In genomic region chr16:11384361-11384760, GRCm38 (mm10) we compare ENCODE assay signal across 10 mouse cellular contexts.
DNase-seq lines count a peak whose midpoint lies in the region; TF ChIP-seq lines count a peak whose summit lies in the region.
"Had no signal": no experiment of that assay in that cellular context is flagged by ENCODE, and none has a peak within 500 bp of the region (broad histone marks: within the 10 kb centered on the region; RNA-seq: fewer than 3 reads in every experiment).

No protein-coding gene starts in this region.

- no peaks in the 10 kb centered on the region for H3K27me3 ChIP-seq in spleen, adult 2 months (ENCODE audit: control insufficient read depth, insufficient read depth, low read length)

- TF ChIP-seq POLR2A in spleen, adult 2 months (IDR thresholded peaks at IDR 0.05; ENCODE audit: low read depth, low read length): no peak

- H3K36me3 ChIP-seq in spleen, adult 2 months (ENCODE audit: control insufficient read depth, insufficient read depth, low read length): no peaks in the 10 kb centered on the region

- no peak overlapping the region for H3K4me3 ChIP-seq in left cerebral cortex, adult 2 months
- no peak overlapping the region for H3K4me3 ChIP-seq in spleen, adult 2 months (ENCODE audit: extremely low read depth, insufficient read depth, insufficient read length)
- H3K4me3 ChIP-seq: gastrocnemius, adult 2 months; myocyte had no signal

- peaks cover 31% of the 10 kb centered on the region; the same call in 1 of the 2 replicates for H3K4me1 ChIP-seq in spleen, adult 2 months (ENCODE audit: control insufficient read depth, insufficient read depth, insufficient read length)

- WGBS in spleen, adult 2 months: 67% methylated on average over 5 of the region's 5 CpGs

- intact Hi-C loops in left cerebral cortex, postnatal 14 days (cut with DNase I): no loop called here
- intact Hi-C loops in left cerebral cortex, adult 2 months (cut with DNase I): no loop called here

- TF ChIP-seq CTCF in left cerebral cortex, adult 2 months (IDR thresholded peaks at IDR 0.05): no peak
- TF ChIP-seq CTCF in spleen, adult 2 months (IDR thresholded peaks at IDR 0.05; ENCODE audit: extremely low read depth, insufficient read depth, insufficient read length, insufficient replicate concordance): no peak

- H3K27ac ChIP-seq in left cerebral cortex, adult 2 months: no peak overlapping the region
- peak overlapping the region; percentile 78; the same call in 1 of the 2 replicates for H3K27ac ChIP-seq in spleen, adult 2 months (ENCODE audit: insufficient read depth, low read length)

- peak; percentile 34 for DNase-seq in adrenal gland, adult 2 months
- DNase-seq in adrenal gland, adult 8-10 months: no peak
- DNase-seq in left cerebral cortex, postnatal 14 days (ENCODE audit: low spot score in 2 of 2): peak; percentile 38 to 53
- DNase-seq in left cerebral cortex, adult 2 months (ENCODE audit: extremely low spot score in 1 of 2, low spot score in 2 of 2): no peak
- DNase-seq in spleen, adult 2 months (ENCODE audit: low read depth in 1 of 2, low spot score in 2 of 2): no peak
- DNase-seq in spleen, postnatal 4 days (ENCODE audit: low spot score in 2 of 2): no peak
- DNase-seq in testis, postnatal 14 days (ENCODE audit: low spot score): peak; percentile 47
- DNase-seq in spleen, postnatal 14 days (ENCODE audit: low spot score in 2 of 2): no peak
- DNase-seq: gastrocnemius, adult 2 months had no signal

Comparison
In these comparisons a context has a peak if more than half of its experiments do, and no peak if none do; other contexts are left out.
1. DNase-seq: peak in adrenal gland, adult 2 months (single experiment), left cerebral cortex, postnatal 14 days (2 of 2) and testis, postnatal 14 days (single experiment); none in adrenal gland, adult 8-10 months (single experiment), left cerebral cortex, adult 2 months (0 of 2), spleen, adult 2 months (0 of 2), spleen, postnatal 4 days (0 of 2) and spleen, postnatal 14 days (0 of 2).